Mouse (Mus musculus) ovary, adult 10 weeks (tissue): Measurements from ENCODE around the gene Tmem19. TPM values are rescaled to one million over a fixed set of nuclear protein-coding genes. Genes with fewer than 3 reads are reported as not detected.

ENCODE experiments used
- polyA plus RNA-seq: library from polyadenylated mRNA; stranded (reverse); fragments of 350-450 nt; fragmentation: Illumina TruSeq; extraction: RNeasy Lipid Tissue Mini Kit (QIAGEN cat#74804); gene quantifications from one replicate; pipeline ENCODE4 v1.2.3, GENCODE M21; 2014

Gene Tmem19
- polyA plus RNA-seq: 42.2 TPM

GRCm38 (mm10) chr10:115361840-115362622, at the start of gene Tmem19:
Gene Tmem19, minus strand, starts transcription at chr10:115362501.

GRCm38 (mm10) chr10:115384221-115385017, 22.1 kb upstream of the Tmem19 start, which contains the start of the genes Thap2 and Zfc3h1:
Gene Thap2, minus strand, starts transcription at chr10:115384443.
Gene Zfc3h1, plus strand, starts transcription at chr10:115384959.

GRCm38 (mm10) chr10:115315473-115316171, 46.7 kb downstream of the Tmem19 start, which contains the start of gene Rab21:
Gene Rab21, minus strand, starts transcription at chr10:115315594.

Other genes starting within 250 kb of the Tmem19 start
- 0.83 TPM for gene Tph2, start 177.5 kb downstream of the Tmem19 start, polyA plus RNA-seq
- gene Tbc1d15, start 111.0 kb downstream of the Tmem19 start, polyA plus RNA-seq: 183 TPM
- 82.6 TPM for gene Rab21, start 46.9 kb downstream of the Tmem19 start, polyA plus RNA-seq
- 48.0 TPM for gene Thap2, start 21.9 kb upstream of the Tmem19 start, polyA plus RNA-seq
- gene Zfc3h1, start 22.5 kb upstream of the Tmem19 start, polyA plus RNA-seq: 70.0 TPM
- gene A930009A15Rik, start 207.5 kb upstream of the Tmem19 start, polyA plus RNA-seq: not detected
- 29.7 TPM for gene Lgr5, start 225.3 kb upstream of the Tmem19 start, polyA plus RNA-seq